Mouse (Mus musculus): Measurements from ENCODE around the gene Tjp1.

DNA sequence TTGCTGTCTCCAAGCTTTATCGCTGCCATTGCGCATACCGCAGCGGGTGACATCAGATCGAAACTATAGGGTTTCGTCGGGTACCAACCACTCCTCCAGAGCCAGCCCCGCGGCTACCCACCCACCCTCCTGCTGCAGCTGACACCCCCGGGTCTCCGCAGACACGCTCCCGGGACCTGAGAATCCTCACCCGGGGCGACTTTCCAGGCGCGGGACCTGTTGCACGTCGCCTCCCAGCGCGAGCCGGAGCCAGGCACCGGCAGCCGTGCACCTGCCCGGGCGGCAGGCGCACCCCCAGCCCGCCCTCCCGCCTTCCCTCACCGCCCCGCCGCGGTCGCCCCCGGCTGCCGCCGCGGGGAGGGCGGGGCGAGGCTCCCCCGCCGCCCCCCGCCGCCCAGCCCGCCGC, 157.2 kb downstream of the Tjp1 start:
- TF ChIP-seq ZC3H11A (IDR thresholded peaks at IDR 0.05; ENCODE audit: borderline replicate concordance, low read depth, low read length) (no peak), HCFC1 (IDR thresholded peaks at IDR 0.05; ENCODE audit: borderline replicate concordance, insufficient read depth, low read length) (no peak), ZNF384 (IDR thresholded peaks at IDR 0.05; ENCODE audit: low read depth, low read length) (no peak), MAFK (IDR thresholded peaks at IDR 0.05; ENCODE audit: insufficient read depth, low read depth, low read length) (no peak), CHD2 (IDR thresholded peaks at IDR 0.05; ENCODE audit: low read depth, low read length) (no peak)

Measured in ES-E14 (cell line).